Mouse (Mus musculus): ENCODE results near the gene Prdm1.
A peak's percentile ranks its signal among the peaks of the same experiment; 100 is the strongest.

The Prdm1 gene

DNA sequence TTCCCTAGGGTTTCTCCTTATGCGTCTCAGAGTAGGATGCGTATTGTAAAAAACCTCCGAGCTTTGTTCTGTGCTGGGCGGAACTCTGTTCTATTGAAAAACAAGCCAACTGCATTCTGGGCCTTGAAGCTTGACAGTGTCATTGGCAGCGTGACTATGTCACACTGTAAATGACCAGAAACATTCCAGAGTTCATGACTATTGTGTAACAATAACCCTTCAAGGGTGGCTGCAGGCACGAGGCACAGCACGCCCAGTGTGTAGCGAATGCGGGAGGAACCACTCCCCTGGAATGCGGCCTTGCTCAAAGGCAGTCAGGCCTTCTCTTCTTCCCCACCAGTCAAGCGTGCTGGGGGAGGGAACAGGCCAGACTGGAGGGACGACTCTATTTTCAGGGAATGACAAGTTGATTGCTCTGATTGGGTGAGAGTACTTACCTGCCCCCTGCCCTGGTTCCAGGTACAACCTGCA is 100.4 kb downstream of the Prdm1 start:
- DNase-seq (ENCODE audit: inconsistent age in 2 of 2, low spot score in 1 of 2) = peak; percentile 49 to 87

DNA sequence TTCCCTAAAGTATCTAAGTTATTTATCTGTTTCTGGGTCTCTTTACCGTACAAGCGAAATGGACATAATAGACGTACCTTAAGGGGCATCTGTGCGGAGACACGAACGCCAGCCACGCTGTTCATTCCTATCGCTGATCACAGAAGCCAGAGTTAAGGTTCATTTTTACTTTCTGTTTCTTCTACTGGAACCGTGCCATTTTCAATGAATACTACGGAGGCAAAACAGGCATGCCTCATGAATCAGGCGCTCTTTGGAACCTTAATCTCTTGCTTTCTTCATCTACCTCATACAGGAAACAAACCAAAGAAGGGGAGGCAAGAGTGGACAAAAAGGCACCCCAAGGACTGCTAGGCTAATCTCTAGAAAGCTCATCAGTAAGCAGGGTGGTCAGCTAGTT is 100.9 kb downstream of the Prdm1 start:
- DNase-seq (ENCODE audit: inconsistent age in 2 of 2, low spot score in 1 of 2) = peak in 1 of 2 experiments; percentile 83

DNA sequence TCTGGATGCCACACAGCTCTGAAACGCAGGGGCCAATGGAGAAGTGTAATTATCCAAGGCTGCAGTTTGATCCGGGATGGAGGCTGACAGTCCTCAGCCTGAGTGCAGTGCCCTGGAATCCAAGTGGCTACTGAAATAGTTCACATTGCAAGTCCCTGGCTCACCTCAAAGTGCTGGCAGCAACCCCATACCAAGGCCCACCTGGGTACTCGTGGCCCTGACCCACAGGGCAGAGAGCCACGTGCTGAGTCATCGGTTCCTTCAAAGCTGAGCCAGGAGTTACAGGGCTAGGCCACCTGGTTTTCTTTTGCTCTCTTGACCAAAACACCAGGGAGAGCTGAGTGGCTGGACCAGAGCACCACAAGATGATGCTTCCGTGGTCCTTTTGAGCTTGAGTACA is 103.3 kb downstream of the Prdm1 start:
- peak; percentile 45 to 80 for DNase-seq (ENCODE audit: inconsistent age in 2 of 2, low spot score in 1 of 2)

DNA sequence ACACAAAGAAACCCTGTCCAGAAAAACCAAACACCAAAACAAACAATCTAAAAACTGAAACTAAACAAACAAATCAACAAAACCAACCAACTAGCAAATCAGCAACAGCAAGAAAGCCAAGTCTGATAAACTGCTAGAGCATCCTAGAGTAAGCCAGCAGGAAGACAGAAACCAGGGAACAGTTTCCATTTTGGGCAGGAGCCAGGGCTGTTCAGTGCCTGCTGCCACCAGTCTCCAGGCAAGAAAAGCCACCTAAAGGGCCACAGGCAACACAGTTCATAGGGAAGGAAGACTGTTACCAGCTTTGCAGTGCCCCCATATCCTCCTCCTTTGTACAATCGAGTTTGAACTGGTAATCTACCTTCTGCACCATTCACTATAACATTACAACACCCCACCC is 106.4 kb downstream of the Prdm1 start:
- no peak for DNase-seq (ENCODE audit: inconsistent age in 2 of 2, low spot score in 1 of 2)

DNA sequence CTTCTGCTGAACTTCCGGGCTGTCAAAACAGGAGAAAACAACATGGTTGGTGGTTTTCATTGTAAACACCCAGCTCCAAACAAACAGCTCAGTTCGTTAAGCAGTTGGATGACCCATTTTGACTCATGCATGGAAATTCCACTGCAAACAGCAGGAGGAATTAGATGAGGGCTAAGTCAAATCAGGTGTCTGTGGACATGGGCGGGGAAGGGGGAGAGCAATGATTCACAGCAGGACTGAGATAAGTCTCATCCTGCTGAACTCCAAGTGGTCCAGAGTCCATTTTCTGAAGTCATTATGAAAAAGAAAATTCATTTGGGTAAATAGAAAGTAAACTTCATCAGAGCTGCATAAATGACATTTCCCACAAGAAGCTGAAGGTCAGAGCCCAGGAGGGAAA is 108.1 kb downstream of the Prdm1 start:
- DNase-seq (ENCODE audit: inconsistent age in 2 of 2, low spot score in 1 of 2) = no peak

DNA sequence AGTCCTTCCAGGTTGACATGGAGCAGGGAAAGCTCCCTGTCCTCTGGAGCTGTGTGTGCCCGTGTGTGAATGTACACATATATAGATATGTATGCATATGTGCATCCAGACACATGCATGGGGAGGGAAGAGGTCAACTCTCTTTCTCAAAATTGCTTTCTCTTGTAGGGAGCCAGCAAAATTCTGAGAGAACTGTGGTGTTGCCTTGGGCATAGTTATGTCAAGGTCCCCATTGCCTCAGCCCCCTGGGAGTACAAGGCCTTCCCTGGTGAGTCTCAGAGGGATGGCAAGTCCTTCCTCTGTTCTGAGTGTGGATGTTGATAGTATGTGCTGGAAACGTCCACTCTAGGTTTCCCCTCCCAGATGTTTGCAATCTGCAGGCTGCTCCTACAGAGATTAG is 109.4 kb downstream of the Prdm1 start:
- DNase-seq (ENCODE audit: inconsistent age in 2 of 2, low spot score in 1 of 2) = peak; percentile 68 to 89

DNA sequence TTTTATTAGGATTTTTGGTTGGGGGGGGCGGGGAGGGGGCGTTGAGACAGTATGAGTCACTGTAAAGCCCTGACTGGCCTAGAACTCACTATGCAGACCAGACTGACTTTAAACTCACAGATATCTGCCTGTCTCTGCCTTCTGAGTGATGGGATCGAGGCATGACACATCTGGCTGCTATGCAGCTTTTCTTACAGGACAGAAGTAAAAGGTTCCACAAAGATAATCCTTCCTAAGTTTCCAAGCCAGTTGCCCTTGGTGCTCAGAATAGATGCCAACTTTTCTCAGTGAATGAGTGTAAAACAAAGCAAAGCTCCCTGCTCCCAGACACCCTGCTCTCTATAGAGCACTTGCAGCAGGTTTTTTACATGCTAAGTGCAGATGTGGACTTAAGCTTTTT is 112.7 kb downstream of the Prdm1 start:
- DNase-seq (ENCODE audit: inconsistent age in 2 of 2, low spot score in 1 of 2) = peak; percentile 44 to 79

DNA sequence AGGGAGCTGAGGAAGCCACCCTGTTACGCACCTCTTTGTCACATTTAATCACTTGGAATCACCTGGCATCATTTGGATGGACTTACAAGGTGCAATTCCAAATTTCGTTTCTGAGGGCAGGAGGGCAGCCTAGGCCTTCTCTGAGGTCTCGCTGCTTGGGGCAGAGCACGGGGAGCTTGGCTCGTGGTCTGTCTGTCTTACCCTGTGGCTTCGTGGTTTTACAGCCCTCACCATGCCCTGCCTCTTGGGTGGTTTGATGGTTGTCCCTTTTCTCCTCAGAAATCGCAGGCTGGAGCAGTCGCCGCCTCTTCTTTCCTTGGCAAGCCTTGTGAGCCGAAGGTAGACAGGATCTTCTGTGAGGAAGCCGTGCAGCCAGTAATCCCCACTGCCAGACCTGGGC is 118.3 kb downstream of the Prdm1 start:
- no peak for DNase-seq (ENCODE audit: inconsistent age in 2 of 2, low spot score in 1 of 2)

DNA sequence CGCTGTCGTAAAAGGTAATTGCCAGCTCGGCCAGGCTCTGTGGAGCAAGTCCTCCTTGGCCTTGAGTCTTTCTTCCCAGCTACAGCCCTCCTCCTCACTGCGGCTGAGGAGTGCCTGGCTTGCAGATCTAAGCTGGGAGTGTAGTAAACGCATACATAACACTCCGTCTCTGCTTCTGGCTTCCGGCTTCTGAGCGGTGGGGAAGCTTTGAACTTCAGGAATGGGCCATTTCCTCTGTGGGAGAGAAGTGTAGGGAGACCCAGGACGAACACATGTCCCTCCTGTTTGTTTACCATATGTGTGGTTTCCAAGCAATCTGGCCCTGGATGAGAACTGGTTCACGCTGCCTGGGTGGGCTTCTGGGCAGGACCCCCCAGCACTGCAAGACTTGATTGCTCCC is 119.2 kb downstream of the Prdm1 start:
- DNase-seq (ENCODE audit: inconsistent age in 2 of 2, low spot score in 1 of 2) = no peak

DNA sequence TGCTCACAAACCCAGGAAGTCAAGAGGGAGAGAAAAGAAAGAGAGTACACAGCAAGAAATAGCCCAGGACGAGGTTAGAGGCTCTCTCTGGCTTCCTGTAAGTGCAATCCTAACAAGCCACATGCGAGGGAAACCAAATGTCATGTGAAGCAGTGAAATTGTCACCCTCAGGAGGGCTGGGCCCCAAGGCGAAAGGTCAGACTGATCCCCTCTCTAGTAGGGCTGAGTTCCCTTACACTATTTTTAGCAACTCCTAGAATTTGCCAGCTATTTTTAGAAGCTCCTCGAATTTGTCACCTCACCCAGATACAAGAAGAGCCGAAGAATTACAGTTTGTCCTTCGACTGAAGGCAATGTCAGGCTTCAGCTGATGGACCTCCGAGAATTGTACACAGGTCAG is 124.9 kb downstream of the Prdm1 start:
- DNase-seq (ENCODE audit: inconsistent age in 2 of 2, low spot score in 1 of 2) = peak in 1 of 2 experiments; percentile 70

DNA sequence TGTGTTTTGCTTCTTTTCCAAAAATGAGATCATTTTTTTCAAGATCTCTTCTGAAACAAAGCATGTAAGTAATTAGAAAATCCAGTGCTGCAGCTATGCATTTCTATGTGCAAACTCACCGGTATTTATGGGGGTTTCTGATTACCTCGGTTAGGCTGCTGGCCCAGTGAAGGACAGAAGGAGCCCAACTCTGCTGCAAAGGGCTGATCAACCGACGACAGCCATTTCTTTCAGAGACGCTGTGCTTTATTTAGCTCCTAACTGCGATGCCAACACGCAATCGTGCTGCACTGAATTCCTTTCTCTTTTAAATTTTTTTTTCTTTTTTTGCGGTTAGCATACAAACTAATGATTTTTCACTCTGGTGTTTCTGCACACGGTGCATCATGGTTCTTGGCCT is 126.7 kb downstream of the Prdm1 start:
- DNase-seq (ENCODE audit: inconsistent age in 2 of 2, low spot score in 1 of 2) = no peak

DNA sequence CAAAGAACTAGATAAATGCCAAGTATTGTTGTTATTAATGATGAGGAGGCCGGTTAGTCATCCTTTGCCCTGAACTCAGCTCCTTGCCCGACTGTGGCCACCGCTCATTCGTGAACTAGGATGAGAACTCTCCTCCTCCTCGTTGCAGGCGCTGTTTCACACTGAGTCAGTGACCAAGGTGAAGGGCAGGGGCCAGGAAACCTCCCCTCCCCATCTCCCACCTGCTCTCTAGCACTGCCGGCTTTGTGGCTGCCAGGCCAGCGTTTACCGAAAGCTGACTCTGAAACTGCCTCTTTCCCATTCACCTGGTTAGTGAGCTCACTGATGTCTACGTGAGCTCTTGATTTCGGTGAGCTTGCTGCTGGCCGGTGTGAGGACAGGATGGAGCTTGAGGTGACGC is 127.7 kb downstream of the Prdm1 start:
- DNase-seq (ENCODE audit: inconsistent age in 2 of 2, low spot score in 1 of 2) = peak in 1 of 2 experiments; percentile 46

DNA sequence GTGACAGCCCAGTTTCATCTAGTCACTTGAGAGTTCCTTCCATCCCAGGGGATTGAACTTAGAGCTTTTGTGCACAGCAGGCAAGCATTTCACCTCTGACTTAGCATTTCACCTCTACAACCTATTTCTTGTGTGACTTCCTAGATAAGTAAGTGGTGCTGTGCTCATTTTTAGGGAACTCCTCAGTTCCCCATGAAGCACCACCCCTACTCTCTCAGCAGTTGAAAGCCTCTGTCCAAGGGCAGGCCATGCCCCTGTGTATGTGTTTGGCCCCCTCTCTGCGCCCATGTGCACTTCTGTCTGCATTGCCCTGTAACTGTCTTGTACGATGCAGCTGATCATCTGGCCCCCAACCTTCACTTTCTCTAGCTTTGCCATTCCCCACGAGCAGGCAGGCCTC is 128.2 kb downstream of the Prdm1 start:
- DNase-seq (ENCODE audit: inconsistent age in 2 of 2, low spot score in 1 of 2) = no peak

DNA sequence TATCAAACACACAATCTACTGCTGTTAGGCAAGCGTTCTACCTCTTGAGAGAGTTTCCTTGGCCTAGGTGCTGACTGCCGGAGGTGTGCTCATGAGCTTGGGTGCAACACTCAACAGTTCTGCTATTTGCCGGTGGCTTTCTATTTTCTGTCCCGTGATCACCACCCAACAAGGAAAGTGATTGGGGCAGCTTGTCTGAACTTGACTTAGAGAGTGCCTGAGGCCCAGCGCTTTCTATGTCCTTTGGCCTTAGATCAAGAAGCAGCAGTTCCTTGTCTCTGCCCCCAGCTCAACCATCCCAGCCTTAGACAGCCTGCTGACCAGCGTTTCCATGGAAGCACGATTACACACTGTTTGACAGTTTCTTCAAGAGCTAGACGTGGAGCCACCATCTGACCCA is 135.4 kb downstream of the Prdm1 start:
- DNase-seq (ENCODE audit: inconsistent age in 2 of 2, low spot score in 1 of 2) = no peak

DNA sequence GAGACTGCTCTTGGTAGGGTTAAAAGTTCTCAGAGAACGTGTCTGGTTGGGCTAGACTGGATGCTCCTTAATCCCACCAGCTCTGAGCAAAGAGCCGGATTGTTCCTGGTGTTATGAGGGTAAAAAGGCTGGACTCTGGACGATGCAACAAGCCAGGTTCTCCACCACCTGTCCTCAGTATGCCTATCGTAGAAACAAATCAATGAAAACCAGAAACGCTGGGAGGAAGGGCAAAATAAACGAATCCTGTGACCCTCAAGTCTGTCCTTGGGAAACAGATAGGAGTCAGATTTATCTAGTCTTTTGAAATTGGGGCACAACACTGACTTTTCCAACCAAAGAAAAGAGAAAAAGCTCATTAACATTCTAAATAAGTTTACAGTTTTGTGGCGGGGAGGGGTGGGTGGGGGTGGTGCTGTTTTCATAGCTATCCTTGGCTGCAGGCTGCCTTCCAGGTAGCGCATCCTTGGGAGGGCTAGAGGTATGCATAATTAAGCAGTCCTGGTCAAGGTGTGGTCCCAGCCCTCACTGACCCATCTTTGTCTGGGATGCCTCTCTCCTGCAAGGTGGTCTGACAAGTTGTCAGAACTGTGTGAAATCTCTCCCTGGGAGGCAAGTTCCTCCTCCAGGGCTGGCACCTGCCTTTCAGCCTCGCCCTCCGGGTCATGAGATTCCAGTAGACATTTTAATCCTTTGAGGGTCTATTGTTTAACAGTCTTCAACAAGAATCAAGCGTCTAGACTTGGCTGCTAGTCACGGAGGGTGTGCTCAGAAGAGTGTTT is 136.6 kb downstream of the Prdm1 start:
- DNase-seq (ENCODE audit: inconsistent age in 2 of 2, low spot score in 1 of 2) = peak in 1 of 2 experiments; percentile 63

DNA sequence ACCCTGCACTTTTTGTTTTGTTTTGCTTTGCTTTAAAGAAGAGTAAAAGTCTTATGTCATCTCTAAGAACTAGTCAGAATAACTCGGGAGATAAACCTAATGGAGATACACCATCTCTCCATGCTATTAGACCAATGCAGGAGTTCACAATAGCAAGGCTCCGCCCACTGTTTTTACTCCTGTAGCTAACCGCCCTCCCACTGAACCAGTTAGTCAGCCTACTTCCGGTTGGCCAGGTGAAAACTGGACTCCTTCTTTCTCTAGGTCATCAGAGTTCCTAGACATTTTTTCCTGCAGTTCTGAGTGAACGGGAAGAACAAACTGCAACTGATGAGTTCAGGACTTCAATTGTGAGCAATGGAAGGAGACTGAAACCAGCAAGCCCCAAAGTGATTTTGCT is 138.0 kb downstream of the Prdm1 start:
- DNase-seq (ENCODE audit: inconsistent age in 2 of 2, low spot score in 1 of 2) = no peak

DNA sequence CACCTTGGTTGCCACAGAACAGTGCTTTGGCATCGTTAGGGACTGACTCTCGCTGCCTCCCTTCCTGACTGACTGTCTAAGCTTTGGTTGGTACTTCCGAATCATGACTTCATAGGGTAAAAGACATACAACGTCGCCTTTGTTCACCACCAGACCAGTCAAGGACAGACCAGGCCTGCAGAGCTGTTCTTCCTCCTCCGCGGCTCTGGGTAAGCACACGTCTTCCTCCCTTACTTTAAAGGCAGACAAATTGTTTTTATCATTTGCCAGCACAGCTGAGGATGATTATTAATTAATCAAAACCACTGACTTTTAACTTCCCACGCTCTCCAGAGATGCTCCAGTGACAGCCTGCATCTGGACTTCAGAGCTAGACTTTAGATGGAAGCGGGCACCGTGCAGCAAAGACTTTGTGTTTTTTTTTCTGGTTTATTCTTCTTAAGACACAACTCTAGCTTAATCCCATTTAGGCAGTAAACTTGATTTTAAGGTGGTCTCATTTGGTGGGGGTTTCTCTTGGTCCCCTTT is 139.5 kb downstream of the Prdm1 start:
- DNase-seq (ENCODE audit: inconsistent age in 2 of 2, low spot score in 1 of 2) = no peak

All from adrenal gland, adult (tissue).